Mouse (Mus musculus) CH12.LX (cell line): ENCODE results near the gene Cinp. TPM values are rescaled to one million over a fixed set of nuclear protein-coding genes. Genes with fewer than 3 reads are reported as not detected.
"Not testable (repeated sequence)": the region's sequence is repeated elsewhere in the genome, so short reads cannot be mapped to it uniquely, and the experiment has no call there.

Experiments used
- DNase-seq: peaks from one replicate; pipeline ENCODE4 v3.0.0-alpha.2; 2013; ENCODE audit errors: extremely low read depth
- H3K27ac ChIP-seq: 2 replicates; pipeline ENCODE4 v1.5.1; 2012; ENCODE audit warnings: low read depth, mild to moderate bottlenecking, control low read depth, moderate library complexity; ENCODE audit not compliant: insufficient read depth
- H3K27me3 ChIP-seq: replicated peaks from 2 replicates; pipeline ENCODE3; 2012; ENCODE audit warnings: inconsistent platforms
- H3K36me3 ChIP-seq, 2 experiments: replicated peaks in 1 of 2; 2 replicates each; pipeline versions ENCODE3 to v1.6.1; 2012; ENCODE audit warnings: inconsistent platforms in 1 of 2, low read length in 1 of 2, mild to moderate bottlenecking in 1 of 2, mixed read lengths in 1 of 2, moderate library complexity in 1 of 2; ENCODE audit not compliant: control insufficient read depth in 1 of 2, insufficient read depth in 1 of 2
- H3K4me1 ChIP-seq, 2 experiments: 2 replicates each; pipeline ENCODE4 v1.6.1; 2012; ENCODE audit warnings: inconsistent platforms in 1 of 2, moderate library complexity in 1 of 2; ENCODE audit not compliant: insufficient read depth in 2 of 2, control insufficient read depth in 1 of 2
- H3K4me2 ChIP-seq: 2 replicates; pipeline ENCODE4 v1.6.1; 2012; ENCODE audit warnings: low read depth, mild to moderate bottlenecking, control low read depth; ENCODE audit not compliant: poor library complexity, insufficient read depth, severe bottlenecking
- H3K4me3 ChIP-seq, 3 experiments: fragments of 150-350 bp in 1 of 3; sonication (generic) in 1 of 3; replicated peaks in 1 of 3; 2 replicates each; pipeline versions ENCODE3 to v1.5.1; 2011 to 2012; ENCODE audit warnings: low read depth in 2 of 3, low read length in 2 of 3, mild to moderate bottlenecking in 2 of 3, moderate library complexity in 2 of 3, control low read depth in 1 of 3, improper control_type of control experiment in 1 of 3, inconsistent platforms in 1 of 3, mixed read lengths in 1 of 3; ENCODE audit not compliant: poor library complexity in 1 of 3
- H3K79me2 ChIP-seq: replicated peaks from 2 replicates; pipeline ENCODE4 v1.6.1; 2012; ENCODE audit warnings: mild to moderate bottlenecking, moderate library complexity; ENCODE audit not compliant: control insufficient read depth, poor library complexity, insufficient read depth, severe bottlenecking; ENCODE audit errors: extremely low read depth
- H3K9ac ChIP-seq: 2 replicates; pipeline ENCODE4 v1.6.1; 2012; ENCODE audit warnings: low read depth, mild to moderate bottlenecking, control low read depth, moderate library complexity; ENCODE audit not compliant: insufficient read depth
- H3K9me3 ChIP-seq: replicated peaks from 2 replicates; pipeline ENCODE3; 2012; ENCODE audit warnings: low read length, inconsistent platforms, mixed read lengths
- BHLHE40 ChIP-seq: IDR thresholded peaks from 2 replicates; pipeline ENCODE4 v1.6.1; 2011; ENCODE audit warnings: mild to moderate bottlenecking, low read depth, low read length, improper control_type of control experiment
- CHD1 ChIP-seq: IDR thresholded peaks from 2 replicates; pipeline ENCODE4 v1.6.1; 2012; ENCODE audit warnings: low read depth, low read length, improper control_type of control experiment, inconsistent platforms
- CHD2 ChIP-seq: IDR thresholded peaks from 2 replicates; pipeline ENCODE4 v1.6.1; 2011; ENCODE audit warnings: low read length, improper control_type of control experiment
- CTCF ChIP-seq, 2 experiments: IDR thresholded peaks in 1 of 2; conservative IDR thresholded peaks in 1 of 2; 2 replicates each; pipeline ENCODE4 v1.5.1; 2011 to 2012; ENCODE audit warnings: low read depth in 2 of 2, low read length in 2 of 2, improper control_type of control experiment in 1 of 2, inconsistent platforms in 1 of 2, mild to moderate bottlenecking in 1 of 2, moderate library complexity in 1 of 2
- E2F4 ChIP-seq: IDR thresholded peaks from 2 replicates; pipeline ENCODE4 v1.6.1; 2011; ENCODE audit warnings: low read depth, low read length, improper control_type of control experiment; ENCODE audit not compliant: insufficient replicate concordance
- EP300 ChIP-seq: IDR thresholded peaks from 2 replicates; pipeline ENCODE4 v1.6.1; 2011; ENCODE audit warnings: low read length, improper control_type of control experiment
- ETS1 ChIP-seq: conservative IDR thresholded peaks from 2 replicates; pipeline ENCODE4 v1.6.1; 2012; ENCODE audit warnings: low read depth, mild to moderate bottlenecking, inconsistent platforms, low read length, improper control_type of control experiment, moderate library complexity
- HCFC1 ChIP-seq: IDR thresholded peaks from 2 replicates; pipeline ENCODE4 v1.6.1; 2012; ENCODE audit warnings: low read depth, mild to moderate bottlenecking, inconsistent platforms, low read length, improper control_type of control experiment
- JUN ChIP-seq: IDR thresholded peaks from 2 replicates; pipeline ENCODE4 v1.6.1; 2011; ENCODE audit warnings: low read depth, mild to moderate bottlenecking, low read length, improper control_type of control experiment, moderate library complexity; ENCODE audit not compliant: insufficient read depth
- MAX ChIP-seq: IDR thresholded peaks from 2 replicates; pipeline ENCODE4 v1.6.1; 2011; ENCODE audit warnings: low read length, improper control_type of control experiment
- MAZ ChIP-seq: IDR thresholded peaks from 2 replicates; pipeline ENCODE4 v1.6.1; 2012; ENCODE audit warnings: low read depth, mild to moderate bottlenecking, inconsistent platforms, low read length, improper control_type of control experiment, moderate library complexity
- MYC ChIP-seq: IDR thresholded peaks from 2 replicates; pipeline ENCODE4 v1.6.1; 2011; ENCODE audit warnings: low read depth, mild to moderate bottlenecking, improper control_type of control experiment, low read length
- POLR2AphosphoS2 ChIP-seq: IDR thresholded peaks from 2 replicates; pipeline ENCODE4 v1.6.1; 2011; ENCODE audit warnings: low read depth, low read length, improper control_type of control experiment
- RAD21 ChIP-seq: IDR thresholded peaks from 2 replicates; pipeline ENCODE4 v1.6.1; 2011; ENCODE audit warnings: low read depth, mild to moderate bottlenecking, low read length, improper control_type of control experiment, moderate library complexity
- RCOR1 ChIP-seq: conservative IDR thresholded peaks from 2 replicates; pipeline ENCODE4 v1.6.1; 2012; ENCODE audit warnings: low read depth, mild to moderate bottlenecking, inconsistent platforms, low read length, improper control_type of control experiment
- SMC3 ChIP-seq: IDR thresholded peaks from 2 replicates; pipeline ENCODE4 v1.6.1; 2011; ENCODE audit warnings: low read depth, low read length, improper control_type of control experiment
- ZC3H11A ChIP-seq: IDR thresholded peaks from 2 replicates; pipeline ENCODE4 v1.6.1; 2012; ENCODE audit warnings: low read depth, mild to moderate bottlenecking, inconsistent platforms, low read length, improper control_type of control experiment
- ZKSCAN1 ChIP-seq: IDR thresholded peaks from 2 replicates; pipeline ENCODE4 v1.6.1; 2012; ENCODE audit warnings: low read depth, inconsistent platforms, low read length, improper control_type of control experiment, borderline replicate concordance
- ZMIZ1 ChIP-seq: IDR thresholded peaks from 2 replicates; pipeline ENCODE4 v1.6.1; 2012; ENCODE audit warnings: low read depth, mild to moderate bottlenecking, inconsistent platforms, low read length, improper control_type of control experiment
- dilution Hi-C: fragments of 300-500 bp; cut with MboI; formaldehyde crosslinking; loops from 2 replicates; pipeline ENCODE4 v1.14.3; 2020; ENCODE audit warnings: low sequenced_read_pairs; ENCODE audit not compliant: extremely low pct_unique_long_range_greater_than_20kb, extremely low pct_ligation_motif_present
- in situ Hi-C: fragments of 300-500 bp; cut with MboI; formaldehyde crosslinking; loops from 3 replicates; pipeline ENCODE4 v1.14.3; 2019; ENCODE audit warnings: low sequenced_read_pairs, low pct_ligation_motif_present, low pct_unique_long_range_greater_than_20kb, mixed read lengths
- polyA plus RNA-seq: library from polyadenylated mRNA; unstranded; fragments of >175 nt; gene quantifications from 2 replicates; pipeline ENCODE4 v1.2.1, GENCODE M21; 2012; ENCODE audit warnings: low read depth; ENCODE audit not compliant: insufficient read length
- total RNA-seq, 2 experiments: library from RNA; depleted of rRNA; stranded (reverse); fragments of 300-350 nt in 1 of 2; fragments of >200 nt in 1 of 2; gene quantifications; 2 replicates each; pipeline ENCODE4 v1.2.3; 2012 to 2014

Cinp gene
- total and polyA plus RNA-seq, 3 experiments = 114 to 164 (median 135) TPM

- peaks cover 67 to 89% of the 10 kb centered on the region in 2 experiments for H3K36me3 ChIP-seq
- no peak overlapping the region for H3K27ac ChIP-seq
- no peak overlapping the region for H3K4me2 ChIP-seq
- TF ChIP-seq JUN = no peak
- no peak for TF ChIP-seq SMC3
- no peak for TF ChIP-seq RCOR1
- H3K9me3 ChIP-seq = peaks cover 3% of the 10 kb centered on the region
- no peaks in the 10 kb centered on the region for H3K79me2 ChIP-seq
- H3K4me1 ChIP-seq = peaks cover 7 to 9% of the 10 kb centered on the region in 2 experiments; a peak in 3 of 4 replicates
- no peak for DNase-seq
- no peak overlapping the region for H3K4me3 ChIP-seq
- H3K27me3 ChIP-seq = no peaks in the 10 kb centered on the region
- no peak overlapping the region for H3K9ac ChIP-seq
- dilution Hi-C loops = no loop called here
- in situ Hi-C loops = no loop called here
Measured at GRCm38 (mm10) chr12:110864008-110864407, 24.9 kb downstream of the Cinp start.

- TF ChIP-seq ZKSCAN1 (no peak), CTCF (conservative IDR thresholded peaks at IDR 0.05 in 1 of 2, IDR thresholded peaks at IDR 0.05 in 1 of 2; ENCODE audit: low read depth in 2 of 2, low read length in 2 of 2) (no peak), EP300 (no peak), ETS1 (no peak)
- H3K4me2 ChIP-seq = no peak overlapping the region
- H3K9me3 ChIP-seq = peaks cover 3% of the 10 kb centered on the region
- no peak overlapping the region for H3K27ac ChIP-seq
- in situ Hi-C loops = no loop called here
- H3K9ac ChIP-seq = no peak overlapping the region
- no peak for DNase-seq
- H3K36me3 ChIP-seq = peaks cover 43 to 65% of the 10 kb centered on the region in 2 experiments
- no peaks in the 10 kb centered on the region for H3K27me3 ChIP-seq
- dilution Hi-C loops = no loop called here
- H3K79me2 ChIP-seq = peaks cover 13% of the 10 kb centered on the region
- H3K4me1 ChIP-seq = peaks cover 11 to 26% of the 10 kb centered on the region in 2 experiments; a peak in 3 of 4 replicates
- no peak overlapping the region for H3K4me3 ChIP-seq
Measured at GRCm38 (mm10) chr12:110861256-110861655, 27.7 kb downstream of the Cinp start.

GRCm38 (mm10) chr12:110860293-110860692 lies 28.7 kb downstream of the Cinp start:
- H3K9ac ChIP-seq = no peak overlapping the region
- H3K4me2 ChIP-seq = no peak overlapping the region
- peaks cover 35 to 56% of the 10 kb centered on the region in 2 experiments for H3K36me3 ChIP-seq
- no peak overlapping the region for H3K4me3 ChIP-seq
- no peak for TF ChIP-seq POLR2AphosphoS2
- no peak for TF ChIP-seq RAD21
- no peak for TF ChIP-seq CHD2
- no peak for TF ChIP-seq MYC
- TF ChIP-seq MAX = no peak
- TF ChIP-seq MAZ = no peak
- no peak for TF ChIP-seq ETS1
- no peak for TF ChIP-seq E2F4
- TF ChIP-seq ZKSCAN1 = no peak
- no peak for TF ChIP-seq CHD1
- no peak for TF ChIP-seq HCFC1
- TF ChIP-seq ZMIZ1 = no peak
- TF ChIP-seq ZC3H11A = no peak
- TF ChIP-seq BHLHE40 = no peak
- in situ Hi-C loops (no loop called here), dilution Hi-C loops (no loop called here)
- peaks cover 19% of the 10 kb centered on the region for H3K79me2 ChIP-seq
- H3K27ac ChIP-seq = no peak overlapping the region
- peaks cover 3% of the 10 kb centered on the region for H3K9me3 ChIP-seq
- no peak for DNase-seq
- H3K4me1 ChIP-seq = peaks cover 12 to 28% of the 10 kb centered on the region in 2 experiments; a peak in 3 of 4 replicates
- no peaks in the 10 kb centered on the region for H3K27me3 ChIP-seq

- H3K9me3 ChIP-seq, dilution Hi-C loops, DNase-seq, H3K9ac ChIP-seq, H3K27me3 ChIP-seq, in situ Hi-C loops, H3K4me3 ChIP-seq, H3K4me2 ChIP-seq, H3K27ac ChIP-seq: not testable (repeated sequence)
- peaks cover 18 to 38% of the 10 kb centered on the region in 2 experiments; a peak in 3 of 4 replicates for H3K4me1 ChIP-seq
- H3K36me3 ChIP-seq = peaks cover 21 to 41% of the 10 kb centered on the region in 2 experiments
- peaks cover 19% of the 10 kb centered on the region for H3K79me2 ChIP-seq
Measured at GRCm38 (mm10) chr12:110858681-110859080, 30.3 kb downstream of the Cinp start.
